Mouse (Mus musculus): ENCODE data around the gene Nceh1. TPM values are rescaled to one million over a fixed set of nuclear protein-coding genes. Genes with fewer than 3 reads are reported as not detected.
A peak's percentile ranks its signal among the peaks of the same experiment; 100 is the strongest.

Gene Nceh1
- total RNA-seq, 2 experiments from 2014 or later = 1.7 to 5.6 TPM

DNA sequence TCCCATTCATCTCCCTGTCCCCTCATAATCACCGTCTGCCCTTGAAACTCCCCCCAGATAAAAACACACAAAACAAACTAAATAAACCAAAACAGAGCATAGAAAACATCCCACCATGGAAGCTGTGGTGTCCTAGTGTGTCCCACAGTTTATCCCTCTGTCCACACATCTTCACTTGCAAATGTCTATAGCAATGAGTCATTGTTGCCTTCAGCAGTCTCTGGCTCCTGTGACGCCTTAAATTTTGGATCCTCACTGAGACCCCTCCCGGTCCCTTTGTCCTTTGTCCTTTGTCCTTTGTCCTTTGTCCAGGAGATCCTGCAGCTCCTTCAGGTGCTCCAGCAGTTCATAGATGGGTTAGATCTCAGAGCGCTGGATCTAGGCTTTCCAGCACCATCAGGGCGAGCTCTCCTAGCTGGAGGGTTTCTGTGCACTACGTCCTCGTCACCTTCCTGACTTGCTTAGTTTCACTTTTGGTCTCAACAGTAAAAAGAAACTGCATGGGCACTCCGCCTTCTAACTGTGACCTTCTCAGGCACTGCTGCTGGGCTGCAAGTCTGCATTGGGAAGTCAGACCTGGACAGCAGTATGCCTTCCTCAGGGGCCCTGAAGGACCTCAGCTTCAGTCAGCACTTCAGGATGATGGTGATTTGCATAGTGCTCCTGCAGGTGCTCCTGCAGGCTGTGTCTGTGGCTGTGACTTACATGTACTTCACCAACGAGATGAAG lies 134.0 kb downstream of the Nceh1 start, which contains the start of gene Tnfsf10:
Gene Tnfsf10 (plus strand): TSS at position 470 of the 729 bp plus-strand sequence.
- ATAC-seq (replicated peaks; ENCODE audit: low FRiP score, poor library complexity, severe bottlenecking) = peak; percentile 78

DNA sequence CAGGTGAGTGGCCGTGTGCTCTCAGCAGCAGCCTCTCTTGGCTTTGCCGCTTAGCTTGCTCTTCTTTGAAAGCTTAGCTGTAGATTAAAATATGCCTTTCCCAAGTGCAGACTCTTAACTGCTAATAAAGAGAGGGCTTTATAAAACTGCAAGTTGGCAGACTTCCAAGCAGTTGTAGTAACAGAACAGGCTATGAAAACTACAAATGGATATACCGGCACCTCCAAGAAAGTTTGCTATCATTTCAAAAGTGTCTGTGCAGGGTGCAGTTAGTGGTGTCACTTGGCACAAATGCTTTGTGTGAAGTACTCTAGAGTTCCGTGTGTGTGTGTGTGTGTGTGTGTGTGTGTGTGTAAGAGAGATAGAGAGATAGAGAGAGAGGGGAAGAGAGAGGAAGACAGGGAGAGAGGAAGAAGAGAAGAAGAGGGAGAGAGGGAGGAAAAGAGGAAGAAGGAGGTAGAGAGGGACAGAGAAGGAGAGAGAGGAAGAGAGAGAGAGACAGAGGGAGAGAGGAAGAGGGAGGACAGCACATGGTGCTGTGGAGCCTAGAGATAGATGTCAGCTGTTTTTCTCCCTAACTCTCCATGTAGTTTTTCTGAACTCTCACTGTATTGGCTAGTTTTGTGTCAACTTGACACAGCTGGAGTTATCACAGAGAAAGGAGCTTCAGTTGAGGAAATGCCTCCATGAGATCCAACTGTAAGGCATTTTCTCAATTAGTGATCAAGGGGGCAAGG lies 134.7 kb downstream of the Nceh1 start:
- peak; percentile 38; the same call in 1 of the 2 replicates for ATAC-seq (replicated peaks; ENCODE audit: low FRiP score, poor library complexity, severe bottlenecking)

DNA sequence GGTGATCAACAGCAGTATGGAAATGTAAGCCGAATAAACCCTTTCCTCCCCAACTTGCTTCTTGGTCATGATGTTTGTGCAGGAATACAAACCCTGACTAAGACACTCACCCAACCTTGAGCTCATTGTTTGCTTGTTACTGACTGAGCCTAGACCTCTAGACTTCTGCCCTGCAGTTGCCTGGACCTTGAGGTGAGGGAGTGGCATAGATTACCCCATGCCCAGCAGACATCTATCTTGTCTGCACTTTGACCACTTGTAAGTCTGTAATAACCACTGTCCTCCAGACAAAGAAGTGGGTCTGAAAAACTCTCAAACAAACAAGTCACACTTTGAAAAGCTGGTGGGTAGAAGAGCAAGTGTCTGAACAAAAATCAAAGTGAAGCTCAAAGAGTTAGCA lies 136.9 kb downstream of the Nceh1 start:
- no peak for ATAC-seq (replicated peaks; ENCODE audit: low FRiP score, poor library complexity, severe bottlenecking)

DNA sequence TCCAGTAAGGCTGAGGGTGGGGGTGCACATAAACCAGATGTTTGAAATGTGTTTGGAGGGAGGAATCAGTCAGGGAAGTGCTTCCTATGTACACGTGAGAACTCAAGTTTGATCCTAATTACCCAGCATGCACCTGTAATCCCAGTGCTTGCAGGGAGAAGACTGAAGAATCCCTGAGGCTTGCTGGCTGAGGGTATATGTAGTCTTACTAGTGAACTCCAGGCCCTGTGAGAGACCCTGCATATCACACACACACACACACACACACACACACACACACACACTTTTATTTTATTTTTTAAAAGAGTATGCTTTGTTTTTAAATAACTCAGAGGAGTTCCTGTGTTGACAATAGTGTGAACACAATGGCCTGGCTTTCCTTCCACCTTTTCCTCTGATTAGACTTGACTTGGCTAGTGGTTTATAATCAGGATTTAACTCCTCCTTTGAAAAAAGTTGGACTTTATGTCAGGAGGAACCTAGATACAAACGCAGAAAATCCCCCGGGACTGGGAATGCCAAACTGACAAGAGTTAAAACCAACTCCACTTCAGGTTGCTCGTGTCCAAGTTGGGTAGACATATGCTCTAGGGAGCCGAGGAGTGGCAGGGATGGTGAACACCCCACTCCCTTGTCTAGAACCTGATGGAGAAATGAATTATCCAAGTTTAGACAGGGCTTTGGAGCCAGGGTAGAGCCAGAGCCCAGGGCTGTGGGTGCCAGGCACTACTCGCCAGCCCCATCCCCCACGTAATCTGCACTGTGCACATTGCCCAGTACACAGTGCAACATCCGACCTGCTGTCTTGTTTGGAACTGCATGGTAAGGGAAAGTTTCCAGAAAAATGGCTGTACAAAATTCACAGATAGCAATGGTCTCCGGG lies 138.1 kb downstream of the Nceh1 start:
- no peak for ATAC-seq (replicated peaks; ENCODE audit: low FRiP score, poor library complexity, severe bottlenecking)

DNA sequence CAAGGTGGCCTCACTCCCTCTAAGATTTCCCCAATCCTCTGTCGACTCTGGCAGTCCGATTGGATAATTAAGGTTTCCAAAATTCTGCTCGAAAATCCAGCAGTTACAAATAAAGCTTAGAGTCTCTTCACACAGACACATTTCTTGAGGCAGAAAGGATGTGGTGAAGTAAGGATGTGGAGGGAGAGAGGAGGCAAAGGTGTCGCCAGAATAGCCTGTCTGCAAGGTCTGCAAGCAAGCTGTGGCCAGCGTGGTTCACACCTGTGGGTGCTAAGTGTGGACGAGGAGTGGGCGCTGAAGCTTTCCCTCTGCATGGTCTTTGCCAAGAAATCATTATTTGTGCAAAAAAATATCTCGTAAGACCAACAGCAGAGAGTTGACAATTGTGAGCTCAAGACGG lies 139.8 kb downstream of the Nceh1 start:
- ATAC-seq (replicated peaks; ENCODE audit: low FRiP score, poor library complexity, severe bottlenecking) = no peak

DNA sequence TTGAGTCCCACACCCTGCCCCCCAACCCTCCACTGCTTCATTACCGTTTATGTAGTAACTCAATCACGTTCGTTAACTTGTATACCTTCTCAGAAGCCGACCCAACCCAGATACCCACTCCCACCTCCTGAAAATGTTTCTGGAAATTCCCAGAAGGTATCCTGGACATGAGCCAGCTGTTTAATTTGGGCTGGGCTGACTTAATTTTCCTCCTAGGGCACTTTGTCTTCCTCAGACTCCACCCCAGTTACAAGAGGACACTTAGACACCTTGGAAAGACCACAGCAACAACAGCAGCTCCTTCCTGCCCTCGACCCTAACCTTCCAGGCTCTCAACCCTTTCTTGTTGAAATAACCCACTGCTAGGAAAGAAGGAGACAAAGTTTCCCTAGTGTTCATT lies 140.8 kb downstream of the Nceh1 start:
- ATAC-seq (replicated peaks; ENCODE audit: low FRiP score, poor library complexity, severe bottlenecking) = no peak

DNA sequence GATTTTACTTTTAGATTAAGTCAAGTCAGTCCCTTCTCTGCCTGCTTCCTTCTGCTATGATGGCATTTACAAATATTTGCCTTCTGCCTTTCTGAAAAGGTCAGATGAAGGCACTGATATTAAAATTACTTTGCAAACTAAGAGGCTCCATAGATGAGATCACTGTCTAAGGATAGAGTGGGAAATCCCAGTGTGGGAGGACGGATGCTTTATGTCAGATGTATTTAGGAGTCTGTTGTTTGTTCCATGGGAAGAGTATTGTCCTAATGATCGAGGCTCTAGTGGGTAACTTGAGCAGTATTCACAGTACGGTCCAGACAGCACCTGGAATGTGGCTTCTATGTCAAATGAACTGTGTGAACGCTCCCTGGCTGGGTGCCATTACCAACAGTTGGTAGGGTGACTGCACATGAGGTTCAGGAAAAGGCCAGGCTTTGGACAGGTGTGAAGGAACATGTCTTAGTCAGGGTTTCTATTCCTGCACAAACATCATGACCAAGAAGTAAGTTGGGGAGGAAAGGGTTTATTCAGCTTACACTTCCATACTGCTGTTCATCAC lies 143.9 kb downstream of the Nceh1 start:
- no peak for ATAC-seq (replicated peaks; ENCODE audit: low FRiP score, poor library complexity, severe bottlenecking)

DNA sequence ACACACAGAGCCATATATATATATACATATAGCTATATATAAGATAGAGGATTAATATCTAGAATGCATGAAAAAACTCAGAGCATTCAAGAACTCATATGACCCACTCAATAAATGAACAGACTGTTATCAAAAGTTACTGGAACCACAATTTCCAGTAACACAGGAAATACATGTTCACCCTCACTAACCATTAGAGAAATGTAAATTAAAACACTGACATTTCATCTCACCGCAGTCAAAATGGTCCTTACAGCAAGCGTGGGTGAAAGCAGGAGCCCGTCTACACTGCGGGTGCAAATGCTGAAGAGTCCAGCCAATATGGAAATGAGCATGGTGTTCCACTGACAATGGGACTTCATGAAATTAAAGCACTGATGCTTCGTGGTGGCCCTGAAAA lies 147.9 kb downstream of the Nceh1 start:
- no peak for ATAC-seq (replicated peaks; ENCODE audit: low FRiP score, poor library complexity, severe bottlenecking)

Other genes with a start within 250 kb of the Nceh1 start
- 20.6 and 38.9 TPM in 2 replicates for gene Ect2, start 29.1 kb upstream of the Nceh1 start, total RNA-seq (2015; ENCODE audit: low replicate concordance)
- gene Ect2, start 29.1 kb upstream of the Nceh1 start, total RNA-seq (2017; ENCODE audit: low replicate concordance) = 36.3 and 44.5 TPM in 2 replicates
- gene Tnfsf10, start 134.1 kb downstream of the Nceh1 start, total RNA-seq (2015; ENCODE audit: low replicate concordance) = 3.3 TPM in 1 of 2 replicates, not detected in the other
- 0.84 TPM in 1 of 2 replicates, not detected in the other for gene Tnfsf10, start 134.1 kb downstream of the Nceh1 start, total RNA-seq (2017; ENCODE audit: low replicate concordance)
- not detected in 2 replicates for gene Ghsr, start 188.4 kb downstream of the Nceh1 start, total RNA-seq (2015; ENCODE audit: low replicate concordance)
- not detected in 2 replicates for gene Ghsr, start 188.4 kb downstream of the Nceh1 start, total RNA-seq (2017; ENCODE audit: low replicate concordance)